Mouse (Mus musculus): Measurements from ENCODE around the gene Myo18a. TPM values are rescaled to one million over a fixed set of nuclear protein-coding genes. Genes with fewer than 3 reads are reported as not detected.

The Myo18a gene
- polyA plus RNA-seq, 1 experiment from 2014 or later, result 27.7 TPM

GRCm38 (mm10) chr11:77829043-77829841 lies 66.2 kb downstream of the Myo18a start:
- no peak overlapping the region for H3K4me3 ChIP-seq (replicated peaks)
- no peaks in the 10 kb centered on the region for H3K27me3 ChIP-seq (replicated peaks)
- no peaks in the 10 kb centered on the region; the same call in 1 of the 2 replicates for H3K4me1 ChIP-seq (replicated peaks)
- no peaks in the 10 kb centered on the region for H3K9me3 ChIP-seq
- H3K27ac ChIP-seq, result no peak overlapping the region
- H3K9ac ChIP-seq, result no peak overlapping the region
- 86% methylated on average over 23 of the region's 23 CpGs for WGBS
- H3K4me2 ChIP-seq (replicated peaks), result no peak overlapping the region
- H3K36me3 ChIP-seq, result peaks cover 26% of the 10 kb centered on the region; the same call in 1 of the 2 replicates
- ATAC-seq, result no peak

- Histone ChIP-seq H3K4me1 (replicated peaks) (no peaks in the 10 kb centered on the region; the same call in 1 of the 2 replicates), H3K36me3 (peaks cover 21% of the 10 kb centered on the region; the same call in 1 of the 2 replicates), H3K27ac (no peak overlapping the region), H3K27me3 (replicated peaks) (no peaks in the 10 kb centered on the region), H3K9me3 (no peaks in the 10 kb centered on the region), H3K9ac (no peak overlapping the region), H3K4me3 (replicated peaks) (no peak overlapping the region), H3K4me2 (replicated peaks) (no peak overlapping the region)
- WGBS, result 74% methylated on average over 7 of the region's 7 CpGs
- no peak for ATAC-seq
Measured at GRCm38 (mm10) chr11:77830875-77831274, 67.8 kb downstream of the Myo18a start.

- Histone ChIP-seq H3K4me2 (replicated peaks) (no peak overlapping the region), H3K4me3 (replicated peaks) (no peak overlapping the region), H3K9me3 (no peaks in the 10 kb centered on the region), H3K9ac (no peak overlapping the region), H3K36me3 (peaks cover 19% of the 10 kb centered on the region; the same call in 1 of the 2 replicates), H3K4me1 (replicated peaks) (peaks cover 11% of the 10 kb centered on the region), H3K27ac (no peak overlapping the region), H3K27me3 (replicated peaks) (no peaks in the 10 kb centered on the region)
- 84% methylated on average over 4 of the region's 4 CpGs for WGBS
- no peak for ATAC-seq
Measured at GRCm38 (mm10) chr11:77832541-77832940, 69.5 kb downstream of the Myo18a start.

- ATAC-seq, result no peak
- H3K4me1 ChIP-seq (replicated peaks), result peaks cover 11% of the 10 kb centered on the region
- WGBS, result 80% methylated on average over 3 of the region's 3 CpGs
- H3K27me3 ChIP-seq (replicated peaks), result no peaks in the 10 kb centered on the region
- H3K4me3 ChIP-seq (replicated peaks), result no peak overlapping the region
- peaks cover 7% of the 10 kb centered on the region; the same call in 1 of the 2 replicates for H3K36me3 ChIP-seq
- no peak overlapping the region for H3K9ac ChIP-seq
- H3K27ac ChIP-seq, result no peak overlapping the region
- no peak overlapping the region for H3K4me2 ChIP-seq (replicated peaks)
- no peaks in the 10 kb centered on the region for H3K9me3 ChIP-seq
Measured at GRCm38 (mm10) chr11:77835109-77835508, 72.1 kb downstream of the Myo18a start.

GRCm38 (mm10) chr11:77836290-77836689 lies 73.2 kb downstream of the Myo18a start:
- no peak for ATAC-seq
- 69% methylated on average over 5 of the region's 5 CpGs for WGBS
- Histone ChIP-seq H3K4me3 (replicated peaks) (no peak overlapping the region), H3K27me3 (replicated peaks) (no peaks in the 10 kb centered on the region), H3K4me1 (replicated peaks) (peaks cover 11% of the 10 kb centered on the region), H3K4me2 (replicated peaks) (no peak overlapping the region), H3K9me3 (no peaks in the 10 kb centered on the region), H3K36me3 (peaks cover 7% of the 10 kb centered on the region; the same call in 1 of the 2 replicates), H3K27ac (0 out of 2 replicates have a peak overlapping the region, but pooled peaks have one; percentile 27), H3K9ac (no peak overlapping the region)

GRCm38 (mm10) chr11:77836751-77837150 lies 73.7 kb downstream of the Myo18a start:
- no peak overlapping the region for H3K4me3 ChIP-seq (replicated peaks)
- H3K27me3 ChIP-seq (replicated peaks), result no peaks in the 10 kb centered on the region
- peaks cover 11% of the 10 kb centered on the region for H3K4me1 ChIP-seq (replicated peaks)
- peak; percentile 66 for ATAC-seq
- H3K9ac ChIP-seq, result no peak overlapping the region
- WGBS, result 43% methylated on average over 4 of the region's 4 CpGs
- no peak overlapping the region for H3K4me2 ChIP-seq (replicated peaks)
- 0 out of 2 replicates have a peak overlapping the region, but pooled peaks have one; percentile 27 for H3K27ac ChIP-seq
- H3K9me3 ChIP-seq, result no peaks in the 10 kb centered on the region
- H3K36me3 ChIP-seq, result peaks cover 8% of the 10 kb centered on the region; the same call in 1 of the 2 replicates

GRCm38 (mm10) chr11:77837856-77838255 lies 74.8 kb downstream of the Myo18a start:
- H3K27ac ChIP-seq, result no peak overlapping the region
- H3K36me3 ChIP-seq, result peaks cover 13% of the 10 kb centered on the region
- WGBS, result 79% methylated on average over 5 of the region's 5 CpGs
- H3K4me1 ChIP-seq (replicated peaks), result peaks cover 11% of the 10 kb centered on the region
- H3K9ac ChIP-seq, result no peak overlapping the region
- H3K4me3 ChIP-seq (replicated peaks), result no peak overlapping the region
- no peak overlapping the region for H3K4me2 ChIP-seq (replicated peaks)
- no peaks in the 10 kb centered on the region for H3K27me3 ChIP-seq (replicated peaks)
- no peaks in the 10 kb centered on the region for H3K9me3 ChIP-seq
- ATAC-seq, result no peak

- H3K4me2 ChIP-seq (replicated peaks), result no peak overlapping the region
- no peak overlapping the region for H3K9ac ChIP-seq
- no peaks in the 10 kb centered on the region for H3K9me3 ChIP-seq
- H3K36me3 ChIP-seq, result peaks cover 24% of the 10 kb centered on the region
- H3K27me3 ChIP-seq (replicated peaks), result no peaks in the 10 kb centered on the region
- WGBS, result 79% methylated on average over 16 of the region's 16 CpGs
- no peak overlapping the region for H3K4me3 ChIP-seq (replicated peaks)
- no peak overlapping the region for H3K27ac ChIP-seq
- H3K4me1 ChIP-seq (replicated peaks), result peaks cover 11% of the 10 kb centered on the region
- ATAC-seq, result no peak
Measured at GRCm38 (mm10) chr11:77840523-77841245, 77.6 kb downstream of the Myo18a start.

- 87% methylated on average over 21 of the region's 21 CpGs for WGBS
- Histone ChIP-seq H3K36me3 (peaks cover 24% of the 10 kb centered on the region), H3K27me3 (replicated peaks) (no peaks in the 10 kb centered on the region), H3K4me2 (replicated peaks) (no peak overlapping the region), H3K27ac (no peak overlapping the region), H3K4me3 (replicated peaks) (no peak overlapping the region), H3K9ac (no peak overlapping the region), H3K9me3 (no peaks in the 10 kb centered on the region), H3K4me1 (replicated peaks) (0 out of 2 replicates have a peak, but pooled peaks cover 3% of the 10 kb centered on the region)
- ATAC-seq, result no peak
Measured at GRCm38 (mm10) chr11:77843068-77843905, 80.2 kb downstream of the Myo18a start.

GRCm38 (mm10) chr11:77843906-77844200 lies 80.8 kb downstream of the Myo18a start:
- WGBS, result 66% methylated on average over 4 of the region's 4 CpGs
- no peak for ATAC-seq
- Histone ChIP-seq H3K27me3 (replicated peaks) (no peaks in the 10 kb centered on the region), H3K4me2 (replicated peaks) (no peak overlapping the region), H3K4me1 (replicated peaks) (0 out of 2 replicates have a peak, but pooled peaks cover 3% of the 10 kb centered on the region), H3K9me3 (no peaks in the 10 kb centered on the region), H3K9ac (no peak overlapping the region), H3K36me3 (peaks cover 24% of the 10 kb centered on the region), H3K4me3 (replicated peaks) (no peak overlapping the region), H3K27ac (no peak overlapping the region)

- no peak overlapping the region for H3K27ac ChIP-seq
- peak; percentile 39; the same call in 1 of the 2 replicates for ATAC-seq
- no peak overlapping the region for H3K4me2 ChIP-seq (replicated peaks)
- no peak overlapping the region for H3K9ac ChIP-seq
- 45% methylated on average over 9 of the region's 9 CpGs for WGBS
- H3K4me3 ChIP-seq (replicated peaks), result no peak overlapping the region
- peaks cover 22% of the 10 kb centered on the region for H3K36me3 ChIP-seq
- no peaks in the 10 kb centered on the region for H3K9me3 ChIP-seq
- peaks cover 16% of the 10 kb centered on the region for H3K4me1 ChIP-seq (replicated peaks)
- no peaks in the 10 kb centered on the region for H3K27me3 ChIP-seq (replicated peaks)
Measured at GRCm38 (mm10) chr11:77847599-77848128, 84.6 kb downstream of the Myo18a start.
